In the genomic region with DNA sequence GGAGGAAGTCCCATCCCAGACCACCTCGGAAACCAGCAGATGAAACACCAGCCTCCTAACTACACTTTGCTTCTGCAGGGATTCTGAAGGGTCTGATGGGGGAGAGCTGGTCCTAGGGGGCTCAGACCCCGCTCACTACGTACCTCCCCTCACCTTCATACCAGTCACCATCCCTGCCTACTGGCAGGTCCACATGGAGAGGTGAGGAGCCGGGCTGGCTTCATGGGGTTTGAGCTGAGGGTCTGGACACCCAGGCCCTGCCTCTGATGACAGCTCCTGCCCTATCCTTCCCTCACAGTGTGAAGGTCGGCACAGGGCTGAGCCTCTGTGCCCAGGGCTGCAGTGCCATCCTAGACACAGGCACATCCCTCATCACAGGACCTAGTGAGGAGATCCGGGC, we compare ENCODE assay signal across 27 mouse cellular contexts. TPM values are rescaled to one million over a fixed set of nuclear protein-coding genes. Genes with fewer than 3 reads are reported as not detected.
A peak's percentile ranks its signal among the peaks of the same experiment; 100 is the strongest.
DNase-seq lines count a peak whose midpoint lies in the region; ATAC-seq lines count a peak whose summit lies in the region.
"Had no signal": no experiment of that assay in that cellular context is flagged by ENCODE, and none has a peak within 500 bp of the region (broad histone marks: within the 10 kb centered on the region; RNA-seq: fewer than 3 reads in every experiment).

No protein-coding gene starts in this region.

- no peak overlapping the region for H3K27ac ChIP-seq in forebrain, embryonic 11.5 days (ENCODE audit: low read depth, low read length)
- H3K27ac ChIP-seq in forebrain, embryonic 14.5 days (ENCODE audit: low read depth, low read length): no peak overlapping the region
- H3K27ac ChIP-seq in embryonic facial prominence, embryonic 10.5 days (replicated peaks): no peak overlapping the region
- H3K27ac ChIP-seq: forebrain, embryonic 10.5 days; forebrain, embryonic 15.5 days; heart, embryonic 15.5 days; hindbrain, embryonic 10.5 days; hindbrain, embryonic 13.5 days; intestine, embryonic 15.5 days had no signal

- H3K4me3 ChIP-seq in forebrain, embryonic 11.5 days (ENCODE audit: low read depth, low read length): no peak overlapping the region
- H3K4me3 ChIP-seq in forebrain, embryonic 14.5 days (ENCODE audit: low read depth, low read length): no peak overlapping the region
- H3K4me3 ChIP-seq in embryonic facial prominence, embryonic 10.5 days: peak overlapping the region; percentile 5; the same call in 1 of the 2 replicates
- H3K4me3 ChIP-seq: forebrain, embryonic 10.5 days; forebrain, embryonic 15.5 days; heart, embryonic 12.5 days; heart, embryonic 15.5 days; hindbrain, embryonic 10.5 days; hindbrain, embryonic 13.5 days; intestine, embryonic 15.5 days had no signal

- ATAC-seq in forebrain, embryonic 11.5 days (replicated peaks; ENCODE audit: low FRiP score): no peak
- ATAC-seq in forebrain, embryonic 14.5 days: no peak
- no peak for ATAC-seq in megakaryocyte, adult 5-6 weeks (ENCODE audit: poor library complexity, severe bottlenecking)
- ATAC-seq: CD4-positive, CD25-positive, alpha-beta regulatory T cell, adult 4 months; forebrain, embryonic 15.5 days; hindbrain, embryonic 16.5 days; intestine, embryonic 15.5 days had no signal

- no peak overlapping the region for H3K4me2 ChIP-seq in forebrain, embryonic 11.5 days (ENCODE audit: low read depth, low read length, severe bottlenecking)
- H3K4me2 ChIP-seq in forebrain, embryonic 14.5 days (ENCODE audit: low read length): no peak overlapping the region
- H3K4me2 ChIP-seq: forebrain, embryonic 15.5 days; heart, embryonic 12.5 days; heart, embryonic 15.5 days; hindbrain, embryonic 13.5 days; intestine, embryonic 15.5 days had no signal

- H3K9ac ChIP-seq in forebrain, embryonic 11.5 days (ENCODE audit: low read length): no peak overlapping the region
- H3K9ac ChIP-seq in forebrain, embryonic 14.5 days (ENCODE audit: low read length): no peak overlapping the region
- H3K9ac ChIP-seq: forebrain, embryonic 15.5 days; heart, embryonic 12.5 days; heart, embryonic 15.5 days; hindbrain, embryonic 13.5 days; intestine, embryonic 15.5 days had no signal

- WGBS in forebrain, embryonic 11.5 days: 93% methylated on average over 6 of the region's 6 CpGs
- WGBS in forebrain, embryonic 14.5 days: 89% methylated on average over 6 of the region's 6 CpGs
- 89% methylated on average over 6 of the region's 6 CpGs for WGBS in embryonic facial prominence, embryonic 10.5 days

- no peaks in the 10 kb centered on the region for H3K36me3 ChIP-seq in forebrain, embryonic 11.5 days (ENCODE audit: control insufficient read depth, insufficient read depth, low read length)
- H3K36me3 ChIP-seq in forebrain, embryonic 14.5 days (ENCODE audit: control insufficient read depth, insufficient read depth, low read length): no peaks in the 10 kb centered on the region
- no peaks in the 10 kb centered on the region for H3K36me3 ChIP-seq in embryonic facial prominence, embryonic 10.5 days (replicated peaks)
- H3K36me3 ChIP-seq: forebrain, embryonic 10.5 days; forebrain, embryonic 15.5 days; heart, embryonic 12.5 days; heart, embryonic 15.5 days; hindbrain, embryonic 10.5 days; hindbrain, embryonic 13.5 days; intestine, embryonic 15.5 days had no signal

- peak; percentile 28 for DNase-seq in cerebellum, adult 8-10 months
- no peak for DNase-seq in cerebellum, postnatal 36 days
- DNase-seq in forebrain, embryonic 11.5 days (ENCODE audit: low spot score): peak; percentile 40
- DNase-seq in forebrain, embryonic 14.5 days (ENCODE audit: low spot score): no peak
- DNase-seq in embryonic facial prominence, embryonic 10.5 days (ENCODE audit: low spot score): no peak
- DNase-seq: adrenal gland, adult 2 months; adrenal gland, postnatal 14 days; embryo, embryonic 11 days; gastrocnemius, postnatal 25 days; heart, adult 18-20 months; heart, postnatal 10 days; heart, postnatal 36 days; kidney, adult 11 months had no signal

- H3K4me1 ChIP-seq in forebrain, embryonic 11.5 days (replicated peaks; ENCODE audit: control insufficient read depth, insufficient read depth, low read length): peaks cover 14% of the 10 kb centered on the region; the same call in 1 of the 2 replicates
- H3K4me1 ChIP-seq in forebrain, embryonic 14.5 days (ENCODE audit: control insufficient read depth, insufficient read depth, low read length): peaks cover 13% of the 10 kb centered on the region
- peaks cover 35% of the 10 kb centered on the region for H3K4me1 ChIP-seq in embryonic facial prominence, embryonic 10.5 days

- H3K27me3 ChIP-seq in forebrain, embryonic 11.5 days (ENCODE audit: control insufficient read depth, insufficient read depth, low read length): peaks cover 15% of the 10 kb centered on the region
- H3K27me3 ChIP-seq in forebrain, embryonic 14.5 days (replicated peaks; ENCODE audit: control insufficient read depth, insufficient read depth, low read length): peaks cover 16% of the 10 kb centered on the region
- H3K27me3 ChIP-seq in embryonic facial prominence, embryonic 10.5 days (replicated peaks; ENCODE audit: low read depth, poor library complexity, severe bottlenecking): peaks cover 62% of the 10 kb centered on the region

- no peaks in the 10 kb centered on the region for H3K9me3 ChIP-seq in forebrain, embryonic 11.5 days (ENCODE audit: control insufficient read depth, low read length)
- H3K9me3 ChIP-seq in forebrain, embryonic 14.5 days (replicated peaks; ENCODE audit: control insufficient read depth, low read length): no peaks in the 10 kb centered on the region
- H3K9me3 ChIP-seq in embryonic facial prominence, embryonic 10.5 days: no peaks in the 10 kb centered on the region
- H3K9me3 ChIP-seq: forebrain, embryonic 10.5 days; forebrain, embryonic 15.5 days; heart, embryonic 12.5 days; heart, embryonic 15.5 days; hindbrain, embryonic 13.5 days; intestine, embryonic 15.5 days had no signal

RNA-seq across cellular contexts. Expression of a gene that starts 5.5 kb away (rescaled TPM):
- polyA plus RNA-seq in forebrain, embryonic 11.5 days (2014; fragmentation: Nextera tagmentation; extraction: Ambion mirVana): 1.8 and 2.0 TPM in 2 replicates
- polyA plus RNA-seq in forebrain, embryonic 14.5 days (2014; fragmentation: Nextera tagmentation; extraction: Ambion mirVana): 2.1 and 2.2 TPM in 2 replicates
- polyA plus RNA-seq in embryonic facial prominence, embryonic 10.5 days (2016; fragmentation: Nextera tagmentation; extraction: Ambion mirVana): 0.44 and 0.63 TPM in 2 replicates
- total RNA-seq in megakaryocyte, adult 5-6 weeks (2015): 0.41 and 0.67 TPM in 2 replicates
- total RNA-seq in megakaryocyte, adult 5-6 weeks (2017): not detected in 2 replicates
- total RNA-seq: MEL had no signal

RNA-seq across cellular contexts. Expression of a gene that starts 12.7 kb away (rescaled TPM):
- polyA plus RNA-seq in forebrain, embryonic 11.5 days (2014; fragmentation: Nextera tagmentation; extraction: Ambion mirVana): 0.68 and 0.92 TPM in 2 replicates
- 0.74 and 0.79 TPM in 2 replicates for polyA plus RNA-seq in forebrain, embryonic 14.5 days (2014; fragmentation: Nextera tagmentation; extraction: Ambion mirVana)
- 0.78 and 0.88 TPM in 2 replicates for polyA plus RNA-seq in embryonic facial prominence, embryonic 10.5 days (2016; fragmentation: Nextera tagmentation; extraction: Ambion mirVana)
- total RNA-seq in megakaryocyte, adult 5-6 weeks (2015): 473 and 485 TPM in 2 replicates
- 207 and 235 TPM in 2 replicates for total RNA-seq in megakaryocyte, adult 5-6 weeks (2017)
- total RNA-seq: MEL had no signal
- polyA plus RNA-seq: C2C12; heart, embryonic 12.5 days had no signal

RNA-seq across cellular contexts. Expression of a gene that starts 31.2 kb away (rescaled TPM):
- 72.3 and 76.4 TPM in 2 replicates for polyA plus RNA-seq in forebrain, embryonic 11.5 days (2014; fragmentation: Nextera tagmentation; extraction: Ambion mirVana)
- 72.6 and 78.2 TPM in 2 replicates for polyA plus RNA-seq in forebrain, embryonic 14.5 days (2014; fragmentation: Nextera tagmentation; extraction: Ambion mirVana)
- 75.0 and 77.6 TPM in 2 replicates for polyA plus RNA-seq in embryonic facial prominence, embryonic 10.5 days (2016; fragmentation: Nextera tagmentation; extraction: Ambion mirVana)
- total RNA-seq in megakaryocyte, adult 5-6 weeks (2015): 47.4 and 51.5 TPM in 2 replicates
- total RNA-seq in megakaryocyte, adult 5-6 weeks (2017): 50.7 and 70.7 TPM in 2 replicates

RNA-seq across cellular contexts. Expression of a gene that starts 36.3 kb away (rescaled TPM):
- polyA plus RNA-seq in forebrain, embryonic 11.5 days (2014; fragmentation: Nextera tagmentation; extraction: Ambion mirVana): 124 and 133 TPM in 2 replicates
- polyA plus RNA-seq in forebrain, embryonic 14.5 days (2014; fragmentation: Nextera tagmentation; extraction: Ambion mirVana): 32.6 and 33.0 TPM in 2 replicates
- 164 and 171 TPM in 2 replicates for polyA plus RNA-seq in embryonic facial prominence, embryonic 10.5 days (2016; fragmentation: Nextera tagmentation; extraction: Ambion mirVana)
- 36.1 and 44.3 TPM in 2 replicates for total RNA-seq in megakaryocyte, adult 5-6 weeks (2015)
- total RNA-seq in megakaryocyte, adult 5-6 weeks (2017): 39.4 and 48.4 TPM in 2 replicates

RNA-seq across cellular contexts. Expression of a gene that starts 53.0 kb away (rescaled TPM):
- polyA plus RNA-seq in forebrain, embryonic 11.5 days (2014; fragmentation: Nextera tagmentation; extraction: Ambion mirVana): 0.13 and 0.23 TPM in 2 replicates
- not detected in 2 replicates for polyA plus RNA-seq in forebrain, embryonic 14.5 days (2014; fragmentation: Nextera tagmentation; extraction: Ambion mirVana)
- not detected in 2 replicates for polyA plus RNA-seq in embryonic facial prominence, embryonic 10.5 days (2016; fragmentation: Nextera tagmentation; extraction: Ambion mirVana)
- 3.2 and 3.8 TPM in 2 replicates for total RNA-seq in megakaryocyte, adult 5-6 weeks (2015)
- 4.1 and 6.4 TPM in 2 replicates for total RNA-seq in megakaryocyte, adult 5-6 weeks (2017)
- total RNA-seq: gastrocnemius, adult 8-10 months had no signal
- polyA plus RNA-seq: embryonic facial prominence, embryonic 11.5 days; forebrain, embryonic 10.5 days; forebrain, embryonic 15.5 days; heart, embryonic 12.5 days; hindbrain, embryonic 10.5 days; hindbrain, embryonic 13.5 days; hindbrain, embryonic 16.5 days had no signal

Comparison
In these comparisons a context has a peak if more than half of its experiments do, and no peak if none do; other contexts are left out.
1. DNase-seq: peak in cerebellum, adult 8-10 months (single experiment) and forebrain, embryonic 11.5 days (single experiment); none in cerebellum, postnatal 36 days (0 of 2), forebrain, embryonic 14.5 days (single experiment) and embryonic facial prominence, embryonic 10.5 days (single experiment).